Mouse (Mus musculus) T-helper 17 cell (primary cell): ENCODE measurements around the gene Spint1.

Source experiments
- in situ Hi-C, 2 experiments: fragments of 300-600 bp; cut with MboI, MseI; formaldehyde crosslinking; loops; 1 replicate in 1 of 2; 2 replicates in 1 of 2; pipeline ENCODE4 v1.15.1; 2025; ENCODE audit warnings: high pct_unique_total_duplicates in 2 of 2

Gene Spint1

GRCm38 (mm10) chr2:119237210-119237870 is at the start of gene Spint1:
TSS of gene Spint1 (plus strand) at chr2:119237362.
- in situ Hi-C loops = no loop called here

GRCm38 (mm10) chr2:119189029-119189710 is 48.0 kb upstream of the Spint1 start:
- in situ Hi-C loops = loop anchor here in 1 of 2 experiments (5.0 kb wide), 1 partner anchor 172 kb away; no protein-coding TSS in a partner anchor

- in situ Hi-C loops = no loop called here
Observed at GRCm38 (mm10) chr2:119190969-119191368, 46.2 kb upstream of the Spint1 start.

GRCm38 (mm10) chr2:119194140-119194539 is 43.0 kb upstream of the Spint1 start:
- in situ Hi-C loops = no loop called here

- in situ Hi-C loops = loop anchor here in 1 of 2 experiments (5.0 kb wide), 1 partner anchor 34 kb away; no protein-coding TSS in a partner anchor
Observed at GRCm38 (mm10) chr2:119196316-119197108, 40.6 kb upstream of the Spint1 start.

- in situ Hi-C loops = loop anchor here in 1 of 2 experiments (5.0 kb wide), 1 partner anchor 35 kb away; no protein-coding TSS in a partner anchor
Observed at GRCm38 (mm10) chr2:119197493-119197892, 39.7 kb upstream of the Spint1 start.

- in situ Hi-C loops = loop anchor here in 1 of 2 experiments (5.0 kb wide), 1 partner anchor 36 kb away; no protein-coding TSS in a partner anchor
Observed at GRCm38 (mm10) chr2:119198049-119198448, 39.1 kb upstream of the Spint1 start.

GRCm38 (mm10) chr2:119198934-119199333 is 38.2 kb upstream of the Spint1 start:
- in situ Hi-C loops = loop anchor here in 1 of 2 experiments (5.0 kb wide), 1 partner anchor 37 kb away; no protein-coding TSS in a partner anchor

- in situ Hi-C loops = no loop called here
Observed at GRCm38 (mm10) chr2:119202914-119203453, 34.2 kb upstream of the Spint1 start.

- in situ Hi-C loops = no loop called here
Observed at GRCm38 (mm10) chr2:119203871-119204460, 33.2 kb upstream of the Spint1 start.

- in situ Hi-C loops = no loop called here
Observed at GRCm38 (mm10) chr2:119207961-119208343, 29.2 kb upstream of the Spint1 start.

- in situ Hi-C loops = no loop called here
Observed at GRCm38 (mm10) chr2:119208344-119209175, 28.6 kb upstream of the Spint1 start, which contains the start of the genes Zfyve19 and Dnajc17. TSS of gene Zfyve19 (plus strand) at chr2:119208617. TSS of gene Dnajc17 (minus strand) at chr2:119208795.

- in situ Hi-C loops = no loop called here
Observed at GRCm38 (mm10) chr2:119209176-119209507, 28.0 kb upstream of the Spint1 start.

GRCm38 (mm10) chr2:119229775-119230704 is 7.1 kb upstream of the Spint1 start, which contains the start of gene Ppp1r14d:
TSS of gene Ppp1r14d (minus strand) at chr2:119229906.
- in situ Hi-C loops = no loop called here

GRCm38 (mm10) chr2:119236682-119237209 is 416 bp upstream of the Spint1 start:
- in situ Hi-C loops = no loop called here

GRCm38 (mm10) chr2:119237871-119238220 is 684 bp downstream of the Spint1 start:
- in situ Hi-C loops = no loop called here

- in situ Hi-C loops = no loop called here
Observed at GRCm38 (mm10) chr2:119238671-119239070, 1.5 kb downstream of the Spint1 start.

- in situ Hi-C loops = loop anchor here in 1 of 2 experiments (10.0 kb wide), 1 partner anchor 995 kb away; no protein-coding TSS in a partner anchor
Observed at GRCm38 (mm10) chr2:119240075-119240818, 3.1 kb downstream of the Spint1 start.
